Mouse (Mus musculus): ENCODE results near the gene Opcml. TPM values are rescaled to one million over a fixed set of nuclear protein-coding genes. Genes with fewer than 3 reads are reported as not detected.

The Opcml gene
- polyA plus RNA-seq, 1 experiment = 0.08 TPM

GRCm38 (mm10) chr9:28222726-28223125 is 432.2 kb downstream of the Opcml start:
- Histone ChIP-seq H3K27ac (ENCODE audit: insufficient read depth, low read depth, low read length) (no peak overlapping the region), H3K27me3 (replicated peaks; ENCODE audit: control insufficient read depth, insufficient read depth, low read length) (no peaks in the 10 kb centered on the region), H3K4me3 (ENCODE audit: insufficient read depth, low read depth, low read length) (no peak overlapping the region), H3K36me3 (ENCODE audit: control insufficient read depth, insufficient read depth, low read length) (no peaks in the 10 kb centered on the region), H3K4me1 (ENCODE audit: control insufficient read depth, insufficient read depth, low read length) (no peaks in the 10 kb centered on the region)
- DNase-seq = no peak
- 62% methylated on average over 2 of the region's 2 CpGs for WGBS
- TF ChIP-seq POLR2A (IDR thresholded peaks at IDR 0.05; ENCODE audit: low read depth, low read length) = no peak
- no peak for TF ChIP-seq CTCF (conservative IDR thresholded peaks at IDR 0.05; ENCODE audit: insufficient read depth, insufficient read length, low read depth, low read length)

GRCm38 (mm10) chr9:28225824-28226569 is 435.4 kb downstream of the Opcml start:
- no peak for DNase-seq
- Histone ChIP-seq H3K4me1 (ENCODE audit: control insufficient read depth, insufficient read depth, low read length) (no peaks in the 10 kb centered on the region), H3K27me3 (replicated peaks; ENCODE audit: control insufficient read depth, insufficient read depth, low read length) (no peaks in the 10 kb centered on the region), H3K4me3 (ENCODE audit: insufficient read depth, low read depth, low read length) (no peak overlapping the region), H3K36me3 (ENCODE audit: control insufficient read depth, insufficient read depth, low read length) (no peaks in the 10 kb centered on the region), H3K27ac (ENCODE audit: insufficient read depth, low read depth, low read length) (no peak overlapping the region)
- 60% methylated on average over 8 of the region's 8 CpGs for WGBS
- TF ChIP-seq POLR2A (IDR thresholded peaks at IDR 0.05; ENCODE audit: low read depth, low read length) (no peak), CTCF (conservative IDR thresholded peaks at IDR 0.05; ENCODE audit: insufficient read depth, insufficient read length, low read depth, low read length) (no peak)

DNA sequence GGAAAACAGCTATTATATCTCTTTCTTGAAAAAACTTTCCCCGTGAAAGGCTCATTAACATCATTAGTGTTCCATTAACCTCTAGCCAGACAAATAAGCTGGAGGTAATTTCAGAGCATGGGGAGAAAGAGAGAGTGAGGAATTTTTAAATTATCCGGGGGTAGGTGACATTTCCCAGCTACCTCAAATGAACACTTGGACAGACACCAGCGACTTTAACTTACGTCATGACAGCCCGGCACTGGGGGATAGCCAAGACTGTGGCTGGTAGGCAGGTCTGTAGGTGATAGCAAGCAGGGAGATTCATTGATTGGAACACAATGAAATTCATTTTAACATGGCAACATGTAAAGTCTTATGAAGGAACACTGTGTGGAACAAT is 436.0 kb downstream of the Opcml start:
- H3K27me3 ChIP-seq (replicated peaks; ENCODE audit: control insufficient read depth, insufficient read depth, low read length) = no peaks in the 10 kb centered on the region
- no peak overlapping the region for H3K27ac ChIP-seq (ENCODE audit: insufficient read depth, low read depth, low read length)
- 25% methylated on average over 5 of the region's 5 CpGs for WGBS
- no peak for TF ChIP-seq CTCF (conservative IDR thresholded peaks at IDR 0.05; ENCODE audit: insufficient read depth, insufficient read length, low read depth, low read length)
- TF ChIP-seq POLR2A (IDR thresholded peaks at IDR 0.05; ENCODE audit: low read depth, low read length) = no peak
- no peak overlapping the region for H3K4me3 ChIP-seq (ENCODE audit: insufficient read depth, low read depth, low read length)
- no peaks in the 10 kb centered on the region for H3K4me1 ChIP-seq (ENCODE audit: control insufficient read depth, insufficient read depth, low read length)
- no peaks in the 10 kb centered on the region for H3K36me3 ChIP-seq (ENCODE audit: control insufficient read depth, insufficient read depth, low read length)
- DNase-seq = no peak

DNA sequence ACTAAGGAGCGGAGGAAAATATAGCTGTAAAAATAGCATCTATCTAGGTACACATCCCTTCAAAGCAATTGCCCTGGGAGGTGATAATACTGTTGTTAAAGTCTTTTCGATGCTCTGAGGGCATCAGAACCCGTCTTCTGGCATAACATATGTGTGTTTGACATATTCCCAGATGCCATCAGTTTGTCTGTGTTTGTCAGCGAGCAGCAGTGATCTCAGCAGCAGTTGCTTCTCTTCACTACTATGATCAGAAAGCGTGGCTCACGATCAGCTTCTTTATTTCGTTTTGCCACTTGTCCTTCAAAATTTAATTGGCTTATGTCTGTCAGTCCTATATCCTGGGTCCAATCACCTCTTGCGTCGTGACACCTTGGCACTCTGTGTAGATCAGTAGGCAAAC is 447.9 kb downstream of the Opcml start:
- Histone ChIP-seq H3K27me3 (replicated peaks; ENCODE audit: control insufficient read depth, insufficient read depth, low read length) (no peaks in the 10 kb centered on the region), H3K36me3 (ENCODE audit: control insufficient read depth, insufficient read depth, low read length) (no peaks in the 10 kb centered on the region), H3K4me3 (ENCODE audit: insufficient read depth, low read depth, low read length) (no peak overlapping the region), H3K4me1 (ENCODE audit: control insufficient read depth, insufficient read depth, low read length) (no peaks in the 10 kb centered on the region), H3K27ac (ENCODE audit: insufficient read depth, low read depth, low read length) (no peak overlapping the region)
- TF ChIP-seq POLR2A (IDR thresholded peaks at IDR 0.05; ENCODE audit: low read depth, low read length) = no peak
- TF ChIP-seq CTCF (conservative IDR thresholded peaks at IDR 0.05; ENCODE audit: insufficient read depth, insufficient read length, low read depth, low read length) = no peak
- WGBS = 86% methylated on average over 9 of the region's 9 CpGs
- no peak for DNase-seq

DNA sequence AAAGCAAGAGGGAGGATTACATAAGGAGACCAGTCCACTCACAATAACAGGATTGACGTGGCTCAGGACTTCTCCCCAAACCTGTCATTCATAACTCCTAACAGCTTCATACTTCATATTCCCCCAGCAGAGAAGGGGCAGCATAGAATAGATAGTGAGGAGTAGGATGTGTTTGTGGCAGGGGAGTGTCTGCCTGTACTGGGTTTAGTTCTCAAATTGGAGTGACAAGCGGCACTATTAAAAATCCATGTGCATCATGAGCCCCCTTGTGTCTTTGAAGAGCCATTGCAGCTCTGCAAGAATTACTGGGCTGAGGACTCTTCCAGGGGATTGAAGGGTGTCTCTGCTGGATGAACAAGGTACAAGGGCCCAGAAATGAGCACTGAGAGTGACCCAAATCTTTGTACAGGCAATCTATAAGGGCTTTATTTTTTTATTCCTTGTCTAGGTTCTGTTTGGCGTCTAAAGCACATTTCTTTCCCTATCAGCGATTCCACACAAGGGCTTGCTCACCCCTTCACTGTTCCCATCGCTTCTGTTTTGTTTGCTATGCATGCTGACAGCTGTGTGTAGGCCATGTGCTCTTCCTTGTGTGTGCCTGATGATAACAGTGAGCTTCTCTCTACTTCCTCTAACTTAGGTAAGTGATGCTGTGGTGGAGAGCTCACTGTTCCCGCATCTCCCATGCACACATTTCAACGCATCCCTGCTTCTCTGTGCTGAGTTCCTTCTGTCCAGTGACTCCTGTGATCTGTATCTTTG is 457.3 kb downstream of the Opcml start:
- WGBS = 65% methylated on average over 7 of the region's 7 CpGs
- no peak overlapping the region for H3K4me3 ChIP-seq (ENCODE audit: insufficient read depth, low read depth, low read length)
- TF ChIP-seq POLR2A (IDR thresholded peaks at IDR 0.05; ENCODE audit: low read depth, low read length) (no peak), CTCF (conservative IDR thresholded peaks at IDR 0.05; ENCODE audit: insufficient read depth, insufficient read length, low read depth, low read length) (peak; percentile 41)
- no peaks in the 10 kb centered on the region for H3K27me3 ChIP-seq (replicated peaks; ENCODE audit: control insufficient read depth, insufficient read depth, low read length)
- H3K36me3 ChIP-seq (ENCODE audit: control insufficient read depth, insufficient read depth, low read length) = no peaks in the 10 kb centered on the region
- no peak overlapping the region for H3K27ac ChIP-seq (ENCODE audit: insufficient read depth, low read depth, low read length)
- no peaks in the 10 kb centered on the region for H3K4me1 ChIP-seq (ENCODE audit: control insufficient read depth, insufficient read depth, low read length)
- DNase-seq = peak; percentile 2

DNA sequence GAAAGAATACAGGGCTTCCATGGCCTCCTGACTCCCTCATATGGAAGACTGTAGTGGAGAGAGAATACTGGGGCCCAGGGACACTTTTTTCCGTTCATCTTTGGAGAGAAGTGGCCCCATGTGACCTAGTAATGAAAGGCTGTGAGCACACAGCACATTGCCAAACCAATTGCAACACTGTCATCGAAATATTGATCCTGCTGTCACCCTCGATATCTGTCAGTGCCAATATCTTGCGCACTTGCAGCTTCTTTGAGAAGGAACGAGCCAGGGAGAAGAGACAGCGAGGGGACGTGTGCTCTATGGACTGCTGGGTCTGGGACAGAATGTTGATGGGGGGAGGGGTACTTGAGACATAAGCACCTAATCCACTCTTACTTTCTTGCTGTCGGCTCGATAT is 460.8 kb downstream of the Opcml start:
- Histone ChIP-seq H3K27ac (ENCODE audit: insufficient read depth, low read depth, low read length) (no peak overlapping the region), H3K27me3 (replicated peaks; ENCODE audit: control insufficient read depth, insufficient read depth, low read length) (no peaks in the 10 kb centered on the region), H3K4me1 (ENCODE audit: control insufficient read depth, insufficient read depth, low read length) (no peaks in the 10 kb centered on the region), H3K36me3 (ENCODE audit: control insufficient read depth, insufficient read depth, low read length) (no peaks in the 10 kb centered on the region), H3K4me3 (ENCODE audit: insufficient read depth, low read depth, low read length) (no peak overlapping the region)
- 82% methylated on average over 9 of the region's 9 CpGs for WGBS
- TF ChIP-seq CTCF (conservative IDR thresholded peaks at IDR 0.05; ENCODE audit: insufficient read depth, insufficient read length, low read depth, low read length) (no peak), POLR2A (IDR thresholded peaks at IDR 0.05; ENCODE audit: low read depth, low read length) (no peak)
- no peak for DNase-seq
